Mouse (Mus musculus): ENCODE measurements around the gene H2afb3.
A peak's percentile ranks its signal among the peaks of the same experiment; 100 is the strongest.
"Not testable (repeated sequence)": the region's sequence is repeated elsewhere in the genome, so short reads cannot be mapped to it uniquely, and the experiment has no call there.

The H2afb3 gene

GRCm38 (mm10) chrX:120312995-120313394 is at the start of gene H2afb3:
Gene H2afb3, minus strand, starts transcription at chrX:120313095.
- not testable (repeated sequence) for DNase-seq

- DNase-seq = no peak
Observed at GRCm38 (mm10) chrX:120301469-120302175, 11.3 kb downstream of the H2afb3 start.

GRCm38 (mm10) chrX:120292832-120293750 is 19.8 kb downstream of the H2afb3 start:
- peak; percentile 34 for DNase-seq

GRCm38 (mm10) chrX:120291696-120292095 is 21.2 kb downstream of the H2afb3 start:
- peak; percentile 9 for DNase-seq

GRCm38 (mm10) chrX:120290900-120291280 is 22.0 kb downstream of the H2afb3 start:
- DNase-seq = peak; percentile 8

- peak; percentile 31 for DNase-seq
Observed at GRCm38 (mm10) chrX:120290011-120290899, 22.6 kb downstream of the H2afb3 start, which contains the start of gene Pcdh11x. Gene Pcdh11x, plus strand, starts transcription at chrX:120290259.

GRCm38 (mm10) chrX:120287502-120287901 is 25.4 kb downstream of the H2afb3 start:
- peak; percentile 9 for DNase-seq

GRCm38 (mm10) chrX:120285522-120285921 is 27.4 kb downstream of the H2afb3 start:
- DNase-seq = no peak

Data from cerebellum, adult 9-10 months (tissue).